Mouse (Mus musculus): ENCODE measurements at regions not wholly inside any gene's neighbourhood (a gene's known extent, or its start where the extent isn't known, plus 50 kb on each side); places are given as distances from the start of the nearest gene placed in this dataset.

DNA sequence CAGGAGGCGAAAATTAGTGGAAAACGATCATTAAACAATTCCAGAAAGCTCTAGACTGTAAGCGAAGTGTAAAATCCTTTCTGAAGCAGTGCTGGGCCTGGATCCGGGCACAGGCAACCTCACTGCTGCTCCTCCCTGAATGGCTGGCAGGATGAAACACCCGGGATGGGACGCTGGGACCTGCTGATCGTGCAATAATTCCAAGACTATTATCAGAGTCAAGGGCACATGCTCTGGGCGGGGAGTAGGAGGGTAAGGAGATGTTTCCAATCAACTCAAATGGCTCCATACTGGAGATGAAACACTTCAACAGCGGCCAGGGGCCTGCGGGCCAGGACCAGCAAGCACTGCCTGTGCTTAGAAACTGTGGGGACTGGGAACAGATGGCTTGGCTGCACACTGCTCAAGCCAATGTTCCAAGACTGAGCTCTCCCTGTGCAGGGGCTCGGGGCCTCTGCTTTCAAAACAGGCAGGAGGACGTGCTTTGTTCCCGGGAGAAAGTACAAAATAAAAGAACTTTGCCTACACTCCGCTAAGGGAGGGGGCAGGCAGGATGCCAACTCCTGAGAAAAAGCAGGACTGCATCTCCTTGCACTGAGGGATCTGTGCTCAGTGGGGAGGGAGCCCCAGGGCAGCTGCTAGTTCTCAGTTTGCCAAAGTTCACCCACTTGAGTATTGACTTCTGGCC is 63.3 kb upstream of the Ssr3 start:
- H3K4me1 ChIP-seq (ENCODE audit: control insufficient read depth, insufficient read depth, low read length) = no peaks in the 10 kb centered on the region
- TF ChIP-seq POLR2A (IDR thresholded peaks at IDR 0.05; ENCODE audit: extremely low read depth, insufficient read depth, low read length) (no peak), CTCF (IDR thresholded peaks at IDR 0.05; ENCODE audit: extremely low read depth, insufficient read depth, low read length) (no peak)
- no peak overlapping the region for H3K4me3 ChIP-seq (ENCODE audit: insufficient read depth, low read length)
- H3K27ac ChIP-seq (ENCODE audit: insufficient read depth, low read length) = peak overlapping the region; percentile 68; the same call in 1 of the 2 replicates

GRCm38 (mm10) chr3:65454301-65454700 is 61.9 kb upstream of the Ssr3 start:
- TF ChIP-seq POLR2A (IDR thresholded peaks at IDR 0.05; ENCODE audit: extremely low read depth, insufficient read depth, low read length) = no peak
- TF ChIP-seq CTCF (IDR thresholded peaks at IDR 0.05; ENCODE audit: extremely low read depth, insufficient read depth, low read length) = no peak

GRCm38 (mm10) chr3:65449176-65449575 is 56.8 kb upstream of the Ssr3 start:
- H3K27ac ChIP-seq (ENCODE audit: insufficient read depth, low read length) = no peak overlapping the region
- TF ChIP-seq CTCF (IDR thresholded peaks at IDR 0.05; ENCODE audit: extremely low read depth, insufficient read depth, low read length) (no peak), POLR2A (IDR thresholded peaks at IDR 0.05; ENCODE audit: extremely low read depth, insufficient read depth, low read length) (no peak)
- no peaks in the 10 kb centered on the region for H3K4me1 ChIP-seq (ENCODE audit: control insufficient read depth, insufficient read depth, low read length)
- H3K4me3 ChIP-seq (ENCODE audit: insufficient read depth, low read length) = no peak overlapping the region

More at GRCm38 (mm10) chr3:65454301-65454700, 61.9 kb upstream of the Ssr3 start:
- Histone ChIP-seq H3K4me3 (ENCODE audit: insufficient read depth, low read length) (no peak overlapping the region), H3K4me1 (ENCODE audit: control insufficient read depth, insufficient read depth, low read length) (no peaks in the 10 kb centered on the region), H3K27ac (ENCODE audit: insufficient read depth, low read length) (no peak overlapping the region)

DNA sequence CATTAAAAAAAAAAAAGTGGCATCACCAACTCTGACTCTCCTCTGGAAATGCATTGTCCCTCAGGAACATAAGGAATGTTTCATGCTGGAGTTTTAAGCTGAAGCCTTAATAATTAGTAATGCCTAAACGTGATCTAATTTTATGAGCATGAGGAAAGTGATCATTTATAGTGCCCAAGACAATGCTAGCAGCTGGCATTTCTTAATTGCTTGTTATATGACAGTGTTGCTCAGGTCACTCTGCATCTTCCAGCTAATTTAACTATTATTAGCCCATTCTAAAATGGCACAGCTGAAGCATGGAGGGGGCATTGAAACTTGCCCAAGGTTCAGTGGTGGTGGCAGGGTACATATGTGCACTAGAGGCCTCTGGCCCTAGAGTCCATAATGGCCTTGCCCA is 51.3 kb upstream of the Ssr3 start:
- H3K4me3 ChIP-seq (ENCODE audit: insufficient read depth, low read length) = no peak overlapping the region
- TF ChIP-seq CTCF (IDR thresholded peaks at IDR 0.05; ENCODE audit: extremely low read depth, insufficient read depth, low read length) (no peak), POLR2A (IDR thresholded peaks at IDR 0.05; ENCODE audit: extremely low read depth, insufficient read depth, low read length) (no peak)
- peaks cover 3% of the 10 kb centered on the region for H3K4me1 ChIP-seq (ENCODE audit: control insufficient read depth, insufficient read depth, low read length)
- no peak overlapping the region for H3K27ac ChIP-seq (ENCODE audit: insufficient read depth, low read length)

GRCm38 (mm10) chr3:65442946-65443345 is 50.5 kb upstream of the Ssr3 start:
- Histone ChIP-seq H3K4me3 (ENCODE audit: insufficient read depth, low read length) (no peak overlapping the region), H3K4me1 (ENCODE audit: control insufficient read depth, insufficient read depth, low read length) (peaks cover 3% of the 10 kb centered on the region), H3K27ac (ENCODE audit: insufficient read depth, low read length) (no peak overlapping the region)
- TF ChIP-seq CTCF (IDR thresholded peaks at IDR 0.05; ENCODE audit: extremely low read depth, insufficient read depth, low read length) (no peak), POLR2A (IDR thresholded peaks at IDR 0.05; ENCODE audit: extremely low read depth, insufficient read depth, low read length) (no peak)

DNA sequence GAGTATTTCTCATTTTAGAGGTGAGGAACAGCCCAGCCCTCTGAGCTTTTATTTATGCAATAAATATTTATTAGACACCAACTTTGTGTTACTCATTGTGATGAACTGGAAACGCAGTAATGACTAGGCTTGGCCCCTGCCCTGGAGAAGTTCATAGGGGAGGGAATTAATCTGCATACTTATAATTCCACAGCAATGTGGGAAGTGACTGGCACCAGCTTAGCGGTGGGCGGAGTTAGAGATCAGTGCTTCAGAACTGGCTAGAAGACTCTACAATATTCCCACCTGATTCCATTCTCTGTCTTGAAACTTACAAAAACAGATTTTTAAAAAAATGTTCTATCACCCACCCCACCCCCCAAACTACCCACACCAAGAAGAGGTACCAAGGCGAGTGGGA is 49.8 kb upstream of the Ssr3 start:
- Histone ChIP-seq H3K4me3 (ENCODE audit: insufficient read depth, low read length) (no peak overlapping the region), H3K4me1 (ENCODE audit: control insufficient read depth, insufficient read depth, low read length) (peaks cover 3% of the 10 kb centered on the region), H3K27ac (ENCODE audit: insufficient read depth, low read length) (no peak overlapping the region; the same call in 1 of the 2 replicates)
- TF ChIP-seq CTCF (IDR thresholded peaks at IDR 0.05; ENCODE audit: extremely low read depth, insufficient read depth, low read length) (no peak), POLR2A (IDR thresholded peaks at IDR 0.05; ENCODE audit: extremely low read depth, insufficient read depth, low read length) (no peak)
